Mouse (Mus musculus) ES-Bruce4 (cell line): ENCODE measurements at regions not wholly inside any gene's neighbourhood (a gene's known extent, or its start where the extent isn't known, plus 50 kb on each side); places are given as distances from the start of the nearest gene placed in this dataset.

Source experiments
- CTCF ChIP-seq: IDR thresholded peaks from one replicate; pipeline ENCODE4 v1.8.1; 2011; ENCODE audit warnings: low read depth, low read length
- POLR2A ChIP-seq: IDR thresholded peaks from one replicate; pipeline ENCODE4 v1.8.1; 2011; ENCODE audit warnings: low read length; ENCODE audit not compliant: insufficient read depth

- TF ChIP-seq CTCF (no peak), POLR2A (no peak)
Observed at GRCm38 (mm10) chr12:35284345-35284744, 237.4 kb downstream of the Snx13 start.
